Mouse (Mus musculus): ENCODE data around the gene Pxylp1.

GRCm38 (mm10) chr9:96829682-96830081 is 62.8 kb downstream of the Pxylp1 start:
- no peak for TF ChIP-seq MAFK (IDR thresholded peaks at IDR 0.05; ENCODE audit: insufficient read depth, low read depth, low read length)
- TF ChIP-seq ZC3H11A (IDR thresholded peaks at IDR 0.05; ENCODE audit: borderline replicate concordance, low read depth, low read length) = peak; percentile 47; the same call in 1 of the 2 replicates
- no peak for TF ChIP-seq ZNF384 (IDR thresholded peaks at IDR 0.05; ENCODE audit: low read depth, low read length)
- TF ChIP-seq HCFC1 (IDR thresholded peaks at IDR 0.05; ENCODE audit: borderline replicate concordance, insufficient read depth, low read length) = no peak

Measured in ES-E14 (cell line).